Mouse (Mus musculus) heart, postnatal 25 days (tissue): ENCODE results near the gene Defb43. TPM values are rescaled to one million over a fixed set of nuclear protein-coding genes. Genes with fewer than 3 reads are reported as not detected.

Experiments used
- DNase-seq: peaks from one replicate; pipeline ENCODE4 v3.0.0; 2022; ENCODE audit warnings: low spot score
- intact Hi-C: fragments of 180-260 bp; cut with DNase I; formaldehyde crosslinking; loops from one replicate; pipeline ENCODE4 v1.15.1; 2025
- total RNA-seq, 2 experiments: library from RNA; stranded (reverse); gene quantifications; 2 replicates each; pipeline ENCODE4 v1.2.3; 2021

Defb43 gene
- total RNA-seq, 2 experiments from 2014 or later: not detected

DNA sequence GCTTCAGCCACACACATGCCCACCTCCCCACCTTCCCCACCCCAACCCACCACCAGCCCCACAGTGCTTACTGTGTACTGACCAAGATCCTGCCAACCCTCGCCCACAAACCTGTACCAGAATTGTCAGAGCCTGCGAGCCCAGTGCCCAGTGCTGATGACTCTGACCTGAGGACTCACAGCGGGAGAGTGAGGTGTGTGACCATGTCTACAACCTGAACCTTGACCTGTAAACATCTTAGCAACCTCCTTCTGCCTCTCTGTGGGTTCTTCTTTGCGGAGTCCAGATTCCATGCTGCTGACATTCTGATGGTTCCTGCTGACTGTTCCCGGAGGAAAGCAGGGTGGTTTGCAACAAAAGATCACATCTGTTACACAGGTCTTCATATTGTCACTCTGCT is 53.8 kb downstream of the Defb43 start:
- DNase-seq: no peak
- intact Hi-C loops: no loop called here

- intact Hi-C loops: loop anchor here (2.0 kb wide), 2 partner anchors 130 to 306 kb away; no protein-coding TSS in a partner anchor
- DNase-seq: no peak
Observed at GRCm38 (mm10) chr14:63066630-63067310, 55.2 kb downstream of the Defb43 start.

Other genes with a start within 250 kb of the Defb43 start
- gene Wdfy2, start 174.1 kb upstream of the Defb43 start, total RNA-seq: 1 to 10 TPM; 6.8 to 7.7 TPM
- not detected for gene Defb48, start 27.3 kb upstream of the Defb43 start, total RNA-seq
- not detected for gene Defb47, start 13.7 kb upstream of the Defb43 start, total RNA-seq
- gene Defb42, start 35.2 kb downstream of the Defb43 start, total RNA-seq: under 1 TPM in 1 of 2 experiments, not detected in 1; 0.70 TPM
- gene Defb30, start 38.2 kb downstream of the Defb43 start, total RNA-seq: not detected